Mouse (Mus musculus) embryonic facial prominence, embryonic 14.5 days (tissue): Measurements from ENCODE around the gene Ptpn14. TPM values are rescaled to one million over a fixed set of nuclear protein-coding genes. Genes with fewer than 3 reads are reported as not detected.

Source experiments
- ATAC-seq: fragments of 200-750 bp; cut with Nextera tagmentation; 2 replicates; pipeline ENCODE4 v1.8.0; 2017; ENCODE audit warnings: low read depth, moderate number of reproducible peaks, moderate TSS enrichment
- DNase-seq: peaks from one replicate; pipeline ENCODE4 v3.0.0-alpha.2; 2015; ENCODE audit warnings: low spot score
- H3K27ac ChIP-seq: fragments of 300-500 bp; sonication (generic); replicated peaks from 2 replicates; pipeline ENCODE4 v1.5.1; 2014; ENCODE audit warnings: low read depth, mild to moderate bottlenecking, low read length, moderate library complexity
- H3K27me3 ChIP-seq: fragments of 300-500 bp; sonication (generic); replicated peaks from 2 replicates; pipeline ENCODE4 v1.6.1; 2014; ENCODE audit warnings: low read length; ENCODE audit not compliant: control insufficient read depth, insufficient read depth
- H3K36me3 ChIP-seq: fragments of 300-500 bp; sonication (generic); 2 replicates; pipeline ENCODE4 v1.6.1; 2014; ENCODE audit warnings: low read length, mixed read lengths; ENCODE audit not compliant: control insufficient read depth, insufficient read depth
- H3K4me1 ChIP-seq: fragments of 300-500 bp; sonication (generic); 2 replicates; pipeline ENCODE4 v1.6.1; 2014; ENCODE audit warnings: antibody characterized with exemption, low read length; ENCODE audit not compliant: control insufficient read depth, insufficient read depth
- H3K4me2 ChIP-seq: fragments of 300-500 bp; sonication (generic); 2 replicates; pipeline ENCODE4 v1.6.1; 2014; ENCODE audit warnings: low read depth, mild to moderate bottlenecking, low read length, moderate library complexity, mixed read lengths
- H3K4me3 ChIP-seq: fragments of 300-500 bp; sonication (generic); 2 replicates; pipeline ENCODE4 v1.5.1; 2014; ENCODE audit warnings: low read depth, mild to moderate bottlenecking, low read length
- H3K9ac ChIP-seq: fragments of 300-500 bp; sonication (generic); 2 replicates; pipeline ENCODE4 v1.6.1; 2014; ENCODE audit warnings: low read depth, mild to moderate bottlenecking, low read length, moderate library complexity, mixed read lengths
- H3K9me3 ChIP-seq: fragments of 300-500 bp; sonication (generic); 2 replicates; pipeline ENCODE4 v1.6.1; 2016; ENCODE audit warnings: low read length; ENCODE audit not compliant: control insufficient read depth
- WGBS: fragments of 180-500 bp; shearing (Covaris S2); extraction: QIAGEN DNeasy Blood & Tissue Kit; methylation state at CpG from one replicate; pipeline ENCODE4 v1.1.7; 2014; 5-methylcytosine and 5-hydroxymethylcytosine counted together
- polyA plus RNA-seq: library from polyadenylated mRNA; unstranded; fragments of >200 nt; fragmentation: Nextera tagmentation; extraction: Ambion mirVana; gene quantifications from 2 replicates; pipeline ENCODE4 v1.2.1, GENCODE M21; 2014

Ptpn14 gene
- polyA plus RNA-seq, 1 experiment from 2014 or later: 12.5 TPM

DNA sequence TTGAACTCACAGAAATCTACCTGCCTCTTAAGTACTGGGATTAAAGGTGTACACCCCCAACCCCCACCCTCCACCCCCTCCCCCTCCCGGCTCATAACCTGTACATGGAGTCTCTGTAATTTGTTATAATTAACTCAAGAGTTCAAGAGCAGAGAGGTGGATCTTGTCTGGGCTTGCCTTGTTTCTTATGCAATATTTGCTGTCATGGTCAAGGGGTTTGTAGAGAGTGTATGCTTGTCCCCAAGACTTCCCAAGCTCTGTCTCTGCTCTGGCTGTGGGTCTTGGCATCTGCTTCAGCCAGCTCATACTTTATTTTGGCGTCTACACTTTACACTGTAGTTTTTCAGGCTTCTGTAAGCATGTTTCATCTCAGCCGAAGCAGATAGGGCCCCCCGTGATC lies 86.3 kb downstream of the Ptpn14 start:
- no peak overlapping the region for H3K27ac ChIP-seq

DNA sequence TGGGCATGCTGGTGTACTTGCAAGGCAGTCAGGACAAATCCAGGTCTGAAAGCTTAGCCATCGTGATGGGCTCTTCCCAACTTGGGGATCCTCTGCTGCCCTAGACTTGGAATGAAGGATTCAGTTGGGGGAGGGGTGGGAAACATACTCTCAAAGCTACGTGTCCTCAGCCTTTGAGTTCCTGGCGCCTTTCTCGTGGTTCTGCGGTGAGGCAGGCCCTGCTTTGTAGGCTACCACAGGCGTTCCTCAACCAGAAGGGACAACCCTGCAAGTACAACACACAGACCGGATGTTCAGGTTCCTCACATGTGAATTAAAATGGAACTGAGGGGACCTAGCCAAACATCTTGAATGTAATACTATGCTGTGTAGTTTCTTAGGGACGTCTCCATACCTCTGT lies 89.0 kb downstream of the Ptpn14 start:
- Histone ChIP-seq H3K27ac (peak overlapping the region; percentile 91), H3K4me1 (peaks cover 25% of the 10 kb centered on the region), H3K4me3 (no peak overlapping the region)

More for the DNA sequence above, 86.3 kb downstream of the Ptpn14 start:
- 76% methylated on average over 4 of the region's 4 CpGs for WGBS
- no peaks in the 10 kb centered on the region for H3K36me3 ChIP-seq
- ATAC-seq: no peak
- H3K9me3 ChIP-seq: no peaks in the 10 kb centered on the region
- H3K27me3 ChIP-seq: no peaks in the 10 kb centered on the region
- no peak overlapping the region for H3K4me3 ChIP-seq
- peaks cover 25% of the 10 kb centered on the region for H3K4me1 ChIP-seq
- H3K4me2 ChIP-seq: no peak overlapping the region
- H3K9ac ChIP-seq: no peak overlapping the region
- no peak for DNase-seq

DNA sequence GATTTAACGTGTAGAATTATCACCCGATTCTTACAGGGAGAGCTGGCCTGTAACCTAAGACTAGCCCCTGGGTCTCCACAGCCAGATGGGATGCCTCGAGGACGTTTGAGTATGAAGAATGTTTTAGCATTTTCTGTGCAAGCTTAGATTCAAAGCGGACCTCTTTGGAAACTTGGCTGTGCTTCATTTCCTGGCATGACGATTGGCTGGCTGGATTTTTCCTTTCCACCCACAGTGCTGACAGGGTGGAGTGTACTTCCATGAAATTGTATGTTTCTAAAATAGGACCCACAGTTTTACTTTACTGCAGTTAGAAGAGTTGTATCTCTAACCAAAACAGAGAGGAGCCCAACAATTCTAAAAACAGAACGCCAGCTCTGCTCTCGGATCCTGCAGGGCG lies 89.7 kb downstream of the Ptpn14 start:
- Histone ChIP-seq H3K27ac (peak overlapping the region; percentile 91), H3K4me2 (peak overlapping the region; percentile 26; the same call in 1 of the 2 replicates)
- ATAC-seq: peak; percentile 65; the same call in 1 of the 2 replicates

More for the DNA sequence above, 89.0 kb downstream of the Ptpn14 start:
- Histone ChIP-seq H3K36me3 (no peaks in the 10 kb centered on the region), H3K4me2 (0 out of 2 replicates have a peak overlapping the region, but pooled peaks have one; percentile 26), H3K9ac (no peak overlapping the region), H3K9me3 (no peaks in the 10 kb centered on the region), H3K27me3 (no peaks in the 10 kb centered on the region)
- 60% methylated on average over 8 of the region's 8 CpGs for WGBS
- ATAC-seq (peak; percentile 34; the same call in 1 of the 2 replicates), DNase-seq (no peak)

DNA sequence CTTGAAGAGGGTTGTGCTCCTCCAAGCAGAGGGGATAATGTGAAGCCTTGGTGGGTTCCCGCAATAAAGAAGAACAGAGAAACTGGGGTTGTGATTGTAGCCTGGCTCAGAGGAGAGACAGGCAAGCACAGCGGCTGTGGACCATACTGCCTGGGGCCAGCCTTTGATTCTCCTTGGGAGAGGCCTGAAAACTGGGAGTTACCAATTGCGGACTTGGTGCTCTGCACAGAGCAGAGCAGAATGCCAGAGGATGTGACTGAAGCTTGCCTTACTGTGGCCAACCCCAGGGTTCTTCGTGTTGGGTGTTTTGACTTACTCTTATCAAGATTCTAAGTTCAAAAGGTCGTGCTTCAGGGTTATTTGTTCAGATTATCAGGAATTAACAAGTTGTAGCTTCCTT lies 92.0 kb downstream of the Ptpn14 start:
- DNase-seq (no peak), ATAC-seq (no peak)
- H3K9me3 ChIP-seq: no peaks in the 10 kb centered on the region
- no peak overlapping the region for H3K9ac ChIP-seq
- H3K4me3 ChIP-seq: no peak overlapping the region
- no peaks in the 10 kb centered on the region for H3K36me3 ChIP-seq
- 56% methylated on average over 5 of the region's 5 CpGs for WGBS
- no peak overlapping the region for H3K27ac ChIP-seq
- peaks cover 25% of the 10 kb centered on the region for H3K4me1 ChIP-seq
- H3K4me2 ChIP-seq: no peak overlapping the region
- H3K27me3 ChIP-seq: no peaks in the 10 kb centered on the region

More for the DNA sequence above, 89.7 kb downstream of the Ptpn14 start:
- WGBS: 33% methylated on average over 9 of the region's 9 CpGs
- Histone ChIP-seq H3K36me3 (no peaks in the 10 kb centered on the region), H3K4me3 (no peak overlapping the region), H3K9ac (no peak overlapping the region), H3K27me3 (no peaks in the 10 kb centered on the region), H3K4me1 (peaks cover 25% of the 10 kb centered on the region), H3K9me3 (no peaks in the 10 kb centered on the region)
- DNase-seq: peak; percentile 88

DNA sequence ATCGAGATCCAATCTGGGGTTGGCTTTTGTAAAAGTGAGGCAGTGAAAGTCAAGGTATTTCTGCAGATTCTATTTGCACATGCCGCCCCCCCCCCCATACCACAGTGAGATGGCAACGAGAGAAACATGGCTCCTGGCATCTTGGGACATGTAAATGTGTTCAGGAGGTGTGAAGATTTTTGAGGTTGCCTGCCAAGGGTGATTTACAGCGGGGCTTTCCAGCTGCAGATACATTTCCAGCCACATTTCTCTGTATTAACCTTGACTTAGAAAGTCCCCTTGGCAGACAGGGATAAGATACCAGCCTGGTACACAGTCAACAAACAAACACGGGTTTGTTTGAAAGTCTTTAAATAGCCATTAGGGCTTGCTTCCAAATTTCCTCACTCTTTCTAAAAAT lies 96.4 kb downstream of the Ptpn14 start:
- Histone ChIP-seq H3K9me3 (no peaks in the 10 kb centered on the region), H3K27ac (no peak overlapping the region), H3K4me3 (no peak overlapping the region), H3K27me3 (no peaks in the 10 kb centered on the region), H3K4me1 (no peaks in the 10 kb centered on the region), H3K9ac (no peak overlapping the region), H3K36me3 (peaks cover 31% of the 10 kb centered on the region), H3K4me2 (no peak overlapping the region)
- 82% methylated on average over 5 of the region's 5 CpGs for WGBS
- no peak for DNase-seq
- ATAC-seq: no peak

DNA sequence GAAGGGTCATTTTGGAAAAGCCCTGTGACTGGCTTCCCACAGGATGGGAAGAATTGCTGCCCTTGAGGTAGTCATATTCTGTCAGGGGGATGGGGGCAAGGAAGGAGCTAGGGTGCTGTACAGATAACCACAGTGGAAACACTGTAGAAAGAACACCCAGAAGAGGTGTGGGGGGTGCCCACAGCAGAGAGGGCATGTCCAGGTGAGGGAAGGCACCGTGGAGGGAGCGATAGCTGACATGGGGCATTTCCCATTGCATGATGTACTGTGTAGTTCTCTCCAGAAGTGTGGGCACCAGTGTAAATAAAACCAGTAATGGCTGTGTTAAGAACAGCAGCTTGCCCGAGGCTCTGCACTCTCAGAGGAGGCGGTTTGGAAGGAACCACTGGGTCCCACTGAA lies 102.3 kb downstream of the Ptpn14 start:
- H3K27ac ChIP-seq: no peak overlapping the region
- no peak for DNase-seq
- no peak overlapping the region for H3K4me3 ChIP-seq
- H3K36me3 ChIP-seq: peaks cover 48% of the 10 kb centered on the region
- H3K4me1 ChIP-seq: peaks cover 8% of the 10 kb centered on the region
- no peaks in the 10 kb centered on the region for H3K9me3 ChIP-seq
- 39% methylated on average over 4 of the region's 4 CpGs for WGBS
- H3K27me3 ChIP-seq: no peaks in the 10 kb centered on the region
- H3K9ac ChIP-seq: no peak overlapping the region
- no peak for ATAC-seq
- no peak overlapping the region for H3K4me2 ChIP-seq

DNA sequence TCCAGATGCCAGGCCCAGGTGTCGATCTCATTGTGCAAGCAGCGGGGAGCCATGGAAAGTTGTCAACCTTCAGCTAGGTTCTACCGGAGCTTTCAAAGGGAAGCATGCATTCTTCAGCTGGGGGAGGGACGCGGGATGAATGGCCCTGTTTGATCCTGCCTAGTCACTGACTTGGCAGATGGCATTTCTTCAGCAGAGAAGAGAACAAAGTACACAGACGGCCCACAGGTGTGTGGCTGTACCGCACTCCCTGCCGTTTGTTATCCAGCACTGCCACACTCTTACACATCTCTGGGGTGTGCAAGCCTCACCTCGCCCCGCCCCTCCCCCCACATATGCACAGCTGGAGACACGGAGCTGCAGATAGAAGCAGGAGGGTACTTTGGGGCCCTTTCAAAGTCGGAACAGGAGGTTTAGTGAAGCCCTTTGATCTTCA lies 102.7 kb downstream of the Ptpn14 start:
- WGBS: 20% methylated on average over 12 of the region's 12 CpGs
- peaks cover 48% of the 10 kb centered on the region for H3K36me3 ChIP-seq
- no peaks in the 10 kb centered on the region for H3K9me3 ChIP-seq
- ATAC-seq: peak; percentile 71
- no peak overlapping the region for H3K27ac ChIP-seq
- peak; percentile 63 for DNase-seq
- H3K9ac ChIP-seq: no peak overlapping the region
- no peak overlapping the region for H3K4me2 ChIP-seq
- peaks cover 8% of the 10 kb centered on the region for H3K4me1 ChIP-seq
- H3K4me3 ChIP-seq: no peak overlapping the region
- no peaks in the 10 kb centered on the region for H3K27me3 ChIP-seq

DNA sequence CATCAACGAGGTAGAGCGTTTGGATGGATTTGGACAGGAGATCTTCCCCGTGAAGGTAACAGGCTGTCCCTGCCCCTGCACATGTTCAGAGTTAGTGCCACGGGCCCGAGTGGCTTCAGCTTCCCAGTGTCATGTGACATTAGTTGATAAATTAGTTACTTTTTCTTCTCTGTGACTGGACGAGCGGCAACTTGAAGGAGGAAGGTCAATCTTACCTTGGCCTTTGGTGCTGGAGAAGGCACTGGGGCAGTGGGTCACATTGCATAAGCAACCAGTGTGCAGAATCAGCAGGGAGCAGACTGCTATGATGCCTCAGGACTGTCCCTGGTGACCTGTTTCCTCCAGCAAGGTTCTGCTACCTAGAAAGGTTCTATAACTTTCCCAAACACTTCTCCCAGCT lies 105.3 kb downstream of the Ptpn14 start:
- DNase-seq: no peak
- H3K4me1 ChIP-seq: peaks cover 8% of the 10 kb centered on the region
- peaks cover 44% of the 10 kb centered on the region for H3K36me3 ChIP-seq
- 63% methylated on average over 7 of the region's 7 CpGs for WGBS
- no peak for ATAC-seq
- no peaks in the 10 kb centered on the region for H3K9me3 ChIP-seq
- no peak overlapping the region for H3K4me2 ChIP-seq
- no peak overlapping the region for H3K4me3 ChIP-seq
- H3K27ac ChIP-seq: no peak overlapping the region
- H3K9ac ChIP-seq: no peak overlapping the region
- H3K27me3 ChIP-seq: no peaks in the 10 kb centered on the region

DNA sequence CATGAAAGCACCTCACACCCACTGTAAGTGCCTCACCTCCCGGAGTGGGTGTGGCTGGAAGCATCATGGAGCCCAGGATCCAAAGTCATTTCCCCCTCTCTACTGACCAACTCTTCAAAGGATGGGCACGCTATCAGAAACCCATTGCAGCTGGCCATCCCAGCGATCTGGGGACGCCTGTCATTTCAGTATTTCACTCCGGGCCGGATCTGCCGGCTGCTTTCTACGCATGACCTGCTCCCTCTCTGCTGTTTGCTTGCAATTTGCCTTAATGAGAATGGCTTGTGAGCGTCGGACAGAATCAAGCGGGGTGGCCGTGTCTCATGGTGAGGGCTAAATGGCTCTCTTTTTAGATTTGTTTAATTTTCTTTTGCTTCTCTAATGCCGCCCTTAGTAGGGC lies 106.1 kb downstream of the Ptpn14 start:
- H3K36me3 ChIP-seq: peaks cover 44% of the 10 kb centered on the region
- H3K4me3 ChIP-seq: no peak overlapping the region
- WGBS: 68% methylated on average over 13 of the region's 13 CpGs
- peaks cover 8% of the 10 kb centered on the region for H3K4me1 ChIP-seq
- H3K9me3 ChIP-seq: no peaks in the 10 kb centered on the region
- no peak overlapping the region for H3K27ac ChIP-seq
- no peak overlapping the region for H3K4me2 ChIP-seq
- no peak overlapping the region for H3K9ac ChIP-seq
- no peaks in the 10 kb centered on the region for H3K27me3 ChIP-seq
- ATAC-seq: no peak
- peak; percentile 14 for DNase-seq
